Mouse (Mus musculus) liver, embryonic 18 days (tissue): ENCODE measurements around the gene Cox19. TPM values are rescaled to one million over a fixed set of nuclear protein-coding genes. Genes with fewer than 3 reads are reported as not detected.

Source experiments
- polyA plus RNA-seq: library from polyadenylated mRNA; depleted of rRNA; stranded (reverse); fragments of >200 nt; gene quantifications from 2 replicates; pipeline ENCODE4 v1.2.3, GENCODE M21; 2012; rRNA removed

Gene Cox19
- 20.8 and 24.3 TPM in 2 replicates for polyA plus RNA-seq

GRCm38 (mm10) chr5:139351134-139351533 lies at the start of gene Cox19:
Gene Cox19 (minus strand): TSS chr5:139351418.

GRCm38 (mm10) chr5:139377468-139378270 lies 26.5 kb upstream of the Cox19 start, which contains the start of gene Gpr146:
Gene Gpr146 (plus strand): TSS chr5:139377697.

GRCm38 (mm10) chr5:139352317-139352716 lies 1.1 kb upstream of the Cox19 start, which contains the start of gene Cyp2w1:
Gene Cyp2w1 (plus strand): TSS chr5:139352617.

GRCm38 (mm10) chr5:139325395-139325966 lies 25.7 kb downstream of the Cox19 start, which contains the start of gene Adap1:
Gene Adap1 (minus strand): TSS chr5:139325622.

Other genes with a start within 250 kb of the Cox19 start
- 0.36 and 0.42 TPM in 2 replicates for gene Prkar1b, start 201.4 kb downstream of the Cox19 start, polyA plus RNA-seq
- 4.0 and 4.4 TPM in 2 replicates for gene Dnaaf5, start 201.2 kb downstream of the Cox19 start, polyA plus RNA-seq
- gene Sun1, start 150.8 kb downstream of the Cox19 start, polyA plus RNA-seq, result 11.4 and 12.7 TPM in 2 replicates
- 45.1 and 47.9 TPM in 2 replicates for gene Get4, start 99.1 kb downstream of the Cox19 start, polyA plus RNA-seq
- 3.9 and 4.5 TPM in 2 replicates for gene Adap1, start 25.8 kb downstream of the Cox19 start, polyA plus RNA-seq
- not detected in 2 replicates for gene Cyp2w1, start 1.2 kb upstream of the Cox19 start, polyA plus RNA-seq
- 13.6 and 18.2 TPM in 2 replicates for gene Gpr146, start 26.3 kb upstream of the Cox19 start, polyA plus RNA-seq
- 1.8 and 1.9 TPM in 2 replicates for gene C130050O18Rik, start 53.9 kb upstream of the Cox19 start, polyA plus RNA-seq
- 0.03 and 0.05 TPM in 2 replicates for gene Gper1, start 71.7 kb upstream of the Cox19 start, polyA plus RNA-seq
- 11.0 and 14.6 TPM in 2 replicates for gene 3110082I17Rik, start 109.1 kb upstream of the Cox19 start, polyA plus RNA-seq
- 3.1 and 3.2 TPM in 2 replicates for gene Zfand2a, start 133.1 kb upstream of the Cox19 start, polyA plus RNA-seq
- gene Uncx, start 192.1 kb upstream of the Cox19 start, polyA plus RNA-seq, result not detected in 2 replicates